ENCODE assay signal across 12 mouse cellular contexts in genomic region chr1:20302187-20302942, GRCm38 (mm10).
A peak's percentile ranks its signal among the peaks of the same experiment; 100 is the strongest.
DNase-seq lines count a peak whose midpoint lies in the region; ATAC-seq lines count a peak whose summit lies in the region.
"Had no signal": no experiment of that assay in that cellular context is flagged by ENCODE, and none has a peak within 500 bp of the region (broad histone marks: within the 10 kb centered on the region; RNA-seq: fewer than 3 reads in every experiment).

No protein-coding gene starts in this region.

- 26% methylated on average over 8 of the region's 8 CpGs for WGBS in embryonic facial prominence, embryonic 13.5 days
- 9% methylated on average over 8 of the region's 8 CpGs for WGBS in hindbrain, embryonic 14.5 days
- 24% methylated on average over 8 of the region's 8 CpGs for WGBS in neural tube, embryonic 11.5 days

- no peak overlapping the region for H3K9ac ChIP-seq in embryonic facial prominence, embryonic 13.5 days
- no peak overlapping the region for H3K9ac ChIP-seq in hindbrain, embryonic 14.5 days
- no peak overlapping the region for H3K9ac ChIP-seq in neural tube, embryonic 11.5 days (ENCODE audit: low read length)
- H3K9ac ChIP-seq: limb, embryonic 12.5 days had no signal

- no peak overlapping the region for H3K27ac ChIP-seq in embryonic facial prominence, embryonic 13.5 days
- H3K27ac ChIP-seq in hindbrain, embryonic 14.5 days: 0 out of 2 replicates have a peak overlapping the region, but pooled peaks have one; percentile 33
- H3K27ac ChIP-seq in neural tube, embryonic 11.5 days (ENCODE audit: low read depth, low read length): 0 out of 2 replicates have a peak overlapping the region, but pooled peaks have one; percentile 24
- H3K27ac ChIP-seq: limb, embryonic 12.5 days; stomach, postnatal 0 days had no signal

- peak; percentile 72 for DNase-seq in embryo, embryonic 11 days
- peak; percentile 44 for DNase-seq in hindbrain, embryonic 14.5 days (ENCODE audit: low spot score)
- peak; percentile 80 for DNase-seq in neural tube, embryonic 11.5 days (ENCODE audit: low spot score)
- no peak for DNase-seq in cerebellum, adult 8-10 months
- DNase-seq: gastrocnemius, postnatal 36 days; heart, postnatal 10 days; lung, postnatal 14 days had no signal

- no peak overlapping the region for H3K4me3 ChIP-seq in embryonic facial prominence, embryonic 13.5 days
- no peak overlapping the region for H3K4me3 ChIP-seq in hindbrain, embryonic 14.5 days (replicated peaks; ENCODE audit: low read length)
- no peak overlapping the region for H3K4me3 ChIP-seq in neural tube, embryonic 11.5 days (ENCODE audit: low read depth, low read length)
- H3K4me3 ChIP-seq: limb, embryonic 12.5 days had no signal

- no peaks in the 10 kb centered on the region for H3K36me3 ChIP-seq in embryonic facial prominence, embryonic 13.5 days
- H3K36me3 ChIP-seq in hindbrain, embryonic 14.5 days (replicated peaks; ENCODE audit: control insufficient read depth, insufficient read depth): no peaks in the 10 kb centered on the region
- H3K36me3 ChIP-seq in neural tube, embryonic 11.5 days (ENCODE audit: control insufficient read depth, insufficient read depth, low read length): no peaks in the 10 kb centered on the region
- H3K36me3 ChIP-seq: limb, embryonic 12.5 days had no signal

- no peak overlapping the region for H3K4me2 ChIP-seq in embryonic facial prominence, embryonic 13.5 days
- no peak overlapping the region for H3K4me2 ChIP-seq in hindbrain, embryonic 14.5 days (replicated peaks)
- H3K4me2 ChIP-seq in neural tube, embryonic 11.5 days (ENCODE audit: low read depth): no peak overlapping the region
- H3K4me2 ChIP-seq: limb, embryonic 12.5 days had no signal

- H3K27me3 ChIP-seq in embryonic facial prominence, embryonic 13.5 days: no peaks in the 10 kb centered on the region
- peaks cover 12% of the 10 kb centered on the region; the same call in 1 of the 2 replicates for H3K27me3 ChIP-seq in hindbrain, embryonic 14.5 days (ENCODE audit: control insufficient read depth, insufficient read depth, low read length)
- peaks cover 6% of the 10 kb centered on the region; the same call in 1 of the 2 replicates for H3K27me3 ChIP-seq in neural tube, embryonic 11.5 days (ENCODE audit: control insufficient read depth, insufficient read depth, low read length)
- H3K27me3 ChIP-seq: limb, embryonic 12.5 days had no signal

- peak; percentile 26; the same call in 1 of the 2 replicates for ATAC-seq in embryonic facial prominence, embryonic 13.5 days (ENCODE audit: insufficient number of reproducible peaks, insufficient read depth, low FRiP score, low TSS enrichment, low read depth)
- peak; percentile 85 for ATAC-seq in hindbrain, embryonic 14.5 days (ENCODE audit: low FRiP score)
- ATAC-seq in neural tube, embryonic 11.5 days (ENCODE audit: insufficient read depth, low FRiP score, low TSS enrichment): peak; percentile 93
- no peak for ATAC-seq in erythroid progenitor cell, adult 5-6 weeks (replicated peaks; ENCODE audit: low FRiP score, poor library complexity, severe bottlenecking)
- no peak for ATAC-seq in monocyte, adult 5-6 weeks (replicated peaks; ENCODE audit: insufficient number of reproducible peaks, low FRiP score, low TSS enrichment, poor library complexity, severe bottlenecking)

- H3K9me3 ChIP-seq in embryonic facial prominence, embryonic 13.5 days: no peaks in the 10 kb centered on the region
- H3K9me3 ChIP-seq in hindbrain, embryonic 14.5 days (ENCODE audit: control insufficient read depth, low read length): no peaks in the 10 kb centered on the region
- no peaks in the 10 kb centered on the region for H3K9me3 ChIP-seq in neural tube, embryonic 11.5 days (ENCODE audit: control insufficient read depth, low read length)
- H3K9me3 ChIP-seq: limb, embryonic 12.5 days had no signal

- no peaks in the 10 kb centered on the region for H3K4me1 ChIP-seq in embryonic facial prominence, embryonic 13.5 days
- peaks cover 12% of the 10 kb centered on the region for H3K4me1 ChIP-seq in hindbrain, embryonic 14.5 days (replicated peaks; ENCODE audit: control insufficient read depth, insufficient read depth, low read length)
- H3K4me1 ChIP-seq in neural tube, embryonic 11.5 days (ENCODE audit: control insufficient read depth, insufficient read depth, low read length): peaks cover 3% of the 10 kb centered on the region; the same call in 1 of the 2 replicates
- H3K4me1 ChIP-seq: limb, embryonic 12.5 days had no signal

Comparison
In these comparisons a context has a peak if more than half of its experiments do, and no peak if none do; other contexts are left out.
1. ATAC-seq: peak in embryonic facial prominence, embryonic 13.5 days (single experiment), hindbrain, embryonic 14.5 days (single experiment) and neural tube, embryonic 11.5 days (single experiment); none in erythroid progenitor cell, adult 5-6 weeks (single experiment) and monocyte, adult 5-6 weeks (single experiment).